Mouse (Mus musculus) cerebellum, adult 9-11 months (tissue): ENCODE data around the gene Saysd1.
"Not testable (repeated sequence)": the region's sequence is repeated elsewhere in the genome, so short reads cannot be mapped to it uniquely, and the experiment has no call there.

Source experiments
- DNase-seq: peaks from one replicate; pipeline ENCODE4 v3.0.0; 2022

Saysd1 gene

GRCm38 (mm10) chr14:20032016-20032737, 106.2 kb downstream of the Saysd1 start:
- DNase-seq = no peak

DNA sequence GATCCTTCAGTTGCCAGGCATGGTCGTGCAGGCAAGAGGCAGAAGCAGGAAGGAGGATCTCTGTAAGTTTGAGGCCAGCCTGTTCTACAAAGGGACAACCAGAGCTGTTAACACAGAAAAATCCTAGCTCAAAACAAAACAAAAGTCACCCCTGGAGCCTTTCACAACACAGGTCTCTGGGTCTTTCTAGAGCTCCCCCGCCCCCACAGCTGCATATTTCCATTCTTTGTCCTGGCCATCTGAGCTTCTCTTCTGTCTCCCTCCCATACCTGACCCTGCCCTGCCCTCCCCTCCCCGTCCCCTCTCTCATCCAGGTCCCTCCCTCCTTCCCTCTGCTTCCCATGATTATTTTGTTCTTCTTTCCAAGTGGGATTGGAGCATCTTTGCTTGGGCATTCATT, 108.7 kb downstream of the Saysd1 start:
- no peak for DNase-seq

- not testable (repeated sequence) for DNase-seq
These were observed 110.9 kb downstream of the Saysd1 start for GRCm38 (mm10) chr14:20027475-20027874.
